Mouse (Mus musculus): ENCODE data around the gene Fxyd4.

Fxyd4 gene

GRCm38 (mm10) chr6:117937222-117937932, at the start of gene Fxyd4:
Gene Fxyd4, minus strand, starts transcription at chr6:117937692.
- peak in 1 of 2 experiments; percentile 22 for DNase-seq (ENCODE audit: low spot score in 2 of 2)

GRCm38 (mm10) chr6:117987173-117987572, 49.7 kb upstream of the Fxyd4 start:
- no peak for DNase-seq (ENCODE audit: low spot score in 2 of 2)

DNA sequence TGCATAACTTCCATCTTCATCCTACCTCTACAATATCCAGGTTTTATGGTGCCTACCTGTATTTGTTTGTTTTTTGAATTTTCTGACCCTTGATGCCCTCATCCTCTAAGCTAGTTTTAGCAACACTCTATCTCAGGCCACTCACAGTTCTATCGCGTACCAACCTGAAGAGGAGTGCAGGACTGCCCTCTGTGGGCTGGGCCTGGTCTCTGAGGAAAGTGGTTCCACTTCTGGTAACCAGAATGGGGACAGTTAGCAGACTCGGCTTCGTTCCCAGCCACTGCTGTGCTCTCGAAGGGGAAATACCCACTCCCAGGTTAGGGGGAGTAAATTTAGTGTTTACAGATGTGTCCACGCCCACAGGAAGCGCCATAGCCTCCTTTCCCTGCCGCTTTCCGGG, 29.2 kb upstream of the Fxyd4 start:
- DNase-seq (ENCODE audit: low spot score in 2 of 2), result no peak

- no peak for DNase-seq (ENCODE audit: low spot score in 2 of 2)
These were observed 25.7 kb upstream of the Fxyd4 start for GRCm38 (mm10) chr6:117963201-117963600.

GRCm38 (mm10) chr6:117956851-117957501, 19.5 kb upstream of the Fxyd4 start:
- no peak for DNase-seq (ENCODE audit: low spot score in 2 of 2)

- DNase-seq (ENCODE audit: low spot score in 2 of 2), result no peak
These were observed 18.7 kb upstream of the Fxyd4 start for GRCm38 (mm10) chr6:117956161-117956560.

DNA sequence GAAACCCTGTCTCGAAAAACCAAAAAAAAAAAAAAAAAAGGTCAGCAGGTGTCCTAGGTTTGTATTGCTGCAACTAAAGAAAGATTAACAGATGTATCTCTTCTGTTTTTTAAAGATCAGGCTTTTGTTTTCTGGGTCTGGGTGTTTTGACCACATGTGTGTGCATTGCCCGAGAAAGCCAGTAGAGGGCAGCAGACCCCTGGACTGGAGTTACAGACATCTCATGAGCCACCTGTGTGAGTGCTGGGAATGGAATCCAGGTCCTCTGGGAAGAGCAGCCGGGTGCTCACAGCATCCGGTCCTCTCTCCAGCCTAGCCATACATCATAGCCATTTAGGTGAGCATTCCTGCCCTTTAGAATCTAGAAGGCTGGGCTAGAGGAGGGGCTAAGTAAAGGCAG, 14.8 kb upstream of the Fxyd4 start:
- no peak for DNase-seq (ENCODE audit: low spot score in 2 of 2)

DNA sequence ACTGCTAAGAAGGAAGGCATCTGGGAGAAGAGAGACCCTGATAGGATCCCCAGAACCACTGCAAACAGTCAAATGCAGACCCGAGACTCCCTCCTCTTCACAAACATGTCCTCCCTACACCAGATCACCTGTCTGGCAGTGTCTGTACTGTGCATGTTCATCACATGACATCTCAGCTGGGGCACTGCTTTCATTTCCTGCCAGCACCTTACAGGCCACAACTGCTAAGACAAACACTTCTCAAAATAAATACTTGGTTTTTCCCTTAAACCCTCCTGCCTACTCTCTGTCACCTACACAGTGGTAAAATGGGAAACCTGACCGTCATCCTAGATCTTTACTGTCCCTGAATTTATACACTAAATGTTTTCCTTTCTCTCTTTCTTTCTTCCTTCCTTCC, 6.4 kb upstream of the Fxyd4 start:
- DNase-seq (ENCODE audit: low spot score in 2 of 2), result no peak

DNA sequence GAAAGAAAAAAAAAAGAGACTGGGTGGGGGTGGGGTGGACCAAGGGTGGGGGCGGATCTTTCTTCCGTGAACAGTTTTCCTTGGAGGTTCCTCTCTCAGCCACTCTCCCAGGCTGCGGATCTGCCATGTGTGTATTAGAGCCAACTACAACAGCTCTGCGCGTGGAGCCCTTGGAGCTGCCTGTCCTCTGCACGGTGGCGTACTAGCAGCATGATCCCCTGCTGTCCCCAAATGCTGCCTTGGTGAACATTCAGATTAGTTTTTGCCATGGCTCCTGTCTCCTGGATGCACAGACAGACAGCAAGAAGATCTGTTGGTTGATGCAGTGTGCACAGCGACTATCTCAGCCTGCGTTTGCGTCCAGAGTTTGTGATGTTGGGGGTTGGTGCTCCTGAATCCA, 5.3 kb upstream of the Fxyd4 start:
- no peak for DNase-seq (ENCODE audit: low spot score in 2 of 2)

DNA sequence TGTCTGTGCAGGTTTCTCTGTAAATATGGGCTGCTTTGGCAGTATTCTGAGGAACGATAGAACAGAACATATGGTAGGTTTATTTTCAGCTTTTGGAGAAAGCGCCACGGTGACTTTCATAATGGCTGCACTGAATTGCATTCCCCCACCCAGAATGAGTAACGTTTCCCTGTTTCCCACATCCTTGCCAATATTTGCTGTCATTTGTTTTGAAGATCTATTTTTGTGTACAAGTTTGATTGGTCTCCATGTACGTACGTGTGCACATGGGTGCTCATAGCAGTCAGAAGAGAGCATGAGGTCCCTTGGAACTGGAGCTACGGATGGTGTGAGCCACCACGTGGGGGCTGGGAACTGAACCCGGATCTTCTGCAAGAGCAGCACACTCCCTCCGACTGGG, 1.5 kb upstream of the Fxyd4 start:
- DNase-seq (ENCODE audit: low spot score in 2 of 2), result no peak

GRCm38 (mm10) chr6:117935681-117936612, 1.5 kb downstream of the Fxyd4 start:
- no peak for DNase-seq (ENCODE audit: low spot score in 2 of 2)

DNA sequence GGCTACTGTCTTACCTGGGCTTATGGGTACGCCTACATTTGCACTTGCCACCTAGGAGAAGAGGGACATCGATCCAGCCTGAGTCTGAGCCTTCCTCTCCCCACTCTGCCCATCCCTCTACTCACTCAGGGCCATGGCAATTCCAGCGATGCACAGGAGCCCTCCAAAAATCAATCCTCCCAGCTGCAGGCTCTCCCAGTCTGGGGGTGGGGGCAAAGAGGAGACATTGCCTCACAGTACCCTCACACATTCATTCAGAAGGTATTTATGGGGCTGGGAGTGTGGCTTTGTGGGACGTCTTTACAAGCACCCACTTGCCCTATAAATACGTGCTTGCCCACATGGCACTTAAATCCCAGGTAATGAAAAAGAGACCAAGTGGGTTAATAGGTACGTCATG, 3.2 kb downstream of the Fxyd4 start:
- DNase-seq (ENCODE audit: low spot score in 2 of 2), result no peak

GRCm38 (mm10) chr6:117932325-117933051, 5.0 kb downstream of the Fxyd4 start:
- DNase-seq (ENCODE audit: low spot score in 2 of 2), result no peak

- no peak for DNase-seq (ENCODE audit: low spot score in 2 of 2)
These were observed 7.4 kb downstream of the Fxyd4 start for GRCm38 (mm10) chr6:117929945-117930655.

DNA sequence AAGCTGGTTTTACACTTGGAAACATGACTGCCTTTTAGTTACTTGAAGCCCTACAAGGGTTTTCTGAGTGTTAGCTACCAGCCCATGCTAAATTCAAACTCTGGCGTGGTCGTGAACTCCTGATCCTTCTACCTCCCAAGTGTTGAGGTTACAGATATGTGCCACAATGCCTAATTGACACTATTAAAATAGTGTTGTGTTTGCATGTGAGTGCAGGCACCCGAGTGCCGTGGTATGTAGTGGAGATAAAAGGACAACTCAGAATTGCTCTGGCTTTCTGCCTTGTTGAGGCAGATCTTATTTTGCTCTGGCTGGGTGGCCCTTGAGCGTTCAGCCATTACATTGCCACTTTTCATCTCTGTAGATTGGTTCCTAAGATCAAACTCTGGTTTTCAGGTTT, 8.7 kb downstream of the Fxyd4 start:
- no peak for DNase-seq (ENCODE audit: low spot score in 2 of 2)

GRCm38 (mm10) chr6:117927955-117928354, 9.5 kb downstream of the Fxyd4 start:
- DNase-seq (ENCODE audit: low spot score in 2 of 2), result no peak

DNA sequence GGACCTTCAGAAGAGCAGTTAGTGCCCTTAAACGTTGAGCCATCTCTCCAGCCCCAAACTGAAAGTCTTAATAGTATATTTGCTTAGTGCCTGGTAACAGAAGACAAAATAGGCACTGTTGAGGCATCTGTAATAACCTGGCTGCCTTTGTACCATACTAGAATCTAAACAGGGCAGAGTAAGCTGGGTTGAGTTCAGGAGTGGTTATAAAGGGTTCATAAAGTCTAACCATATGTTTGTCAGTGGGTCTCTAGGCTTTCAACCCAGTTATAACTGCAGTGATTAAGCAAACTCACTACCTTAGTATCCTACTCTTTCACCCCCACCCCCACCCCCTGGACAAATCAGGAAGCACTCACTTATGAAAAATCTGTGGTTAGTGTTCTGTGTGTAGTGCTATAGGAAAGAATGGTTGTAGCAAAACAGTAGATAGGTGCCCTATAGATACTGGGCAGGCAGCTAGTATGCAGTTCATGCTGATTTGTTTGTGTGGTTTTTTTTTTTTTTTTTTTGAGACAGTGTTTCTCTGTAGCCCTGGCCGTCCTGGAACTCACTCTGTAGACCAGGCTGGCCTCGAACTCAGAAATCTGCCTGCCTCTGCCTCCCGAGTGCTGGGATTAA, 10.5 kb downstream of the Fxyd4 start:
- no peak for DNase-seq (ENCODE audit: low spot score in 2 of 2)

GRCm38 (mm10) chr6:117922041-117922440, 15.5 kb downstream of the Fxyd4 start:
- no peak for DNase-seq (ENCODE audit: low spot score in 2 of 2)

DNA sequence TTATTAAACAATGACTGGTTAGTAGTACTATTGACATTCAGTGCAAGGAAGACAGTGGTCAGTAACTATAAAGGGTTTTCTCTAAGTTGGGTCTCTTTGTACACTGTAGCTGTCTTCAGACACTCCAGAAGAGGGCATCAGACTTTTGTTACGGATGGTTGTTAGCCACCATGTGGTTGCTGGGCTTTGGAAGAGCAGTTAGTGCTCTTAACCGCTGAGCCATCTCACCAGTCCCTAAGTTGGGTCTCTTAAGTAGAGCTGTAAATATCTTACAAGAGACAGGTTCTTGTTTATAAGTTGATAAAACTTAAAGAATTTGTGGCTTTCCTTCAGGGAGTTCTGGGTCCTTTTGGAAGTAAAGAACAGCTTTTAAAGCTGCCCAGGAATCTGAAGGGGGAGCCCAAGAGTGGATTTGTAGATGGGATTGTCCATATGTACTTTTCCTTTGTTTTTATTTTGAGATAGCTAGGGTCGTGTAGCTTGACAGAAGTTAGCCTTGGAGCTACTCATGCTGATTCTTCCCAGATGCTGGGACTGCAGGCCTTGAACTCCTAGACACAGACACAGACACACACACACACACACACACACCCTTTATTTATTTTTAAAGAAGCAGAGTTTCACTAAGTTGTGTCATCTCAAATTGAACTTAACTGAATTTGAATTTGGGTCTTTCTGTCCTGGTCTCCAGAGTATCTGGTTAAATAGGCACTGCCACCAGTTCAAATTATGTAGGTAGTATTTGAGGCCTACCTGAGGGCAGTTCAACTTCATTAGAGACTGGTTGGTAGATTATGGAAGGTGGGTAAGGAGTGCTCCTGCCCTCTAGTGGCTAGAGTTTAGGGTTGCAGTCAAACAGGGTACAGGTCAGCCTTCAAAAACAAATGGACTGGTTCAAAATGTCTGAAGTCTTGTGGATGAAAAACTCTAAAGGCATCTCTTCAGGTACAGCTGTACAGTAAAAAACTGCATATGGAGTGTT, 16.5 kb downstream of the Fxyd4 start:
- no peak for DNase-seq (ENCODE audit: low spot score in 2 of 2)
